Mouse (Mus musculus): ENCODE measurements around the gene Trappc12.

Gene Trappc12

DNA sequence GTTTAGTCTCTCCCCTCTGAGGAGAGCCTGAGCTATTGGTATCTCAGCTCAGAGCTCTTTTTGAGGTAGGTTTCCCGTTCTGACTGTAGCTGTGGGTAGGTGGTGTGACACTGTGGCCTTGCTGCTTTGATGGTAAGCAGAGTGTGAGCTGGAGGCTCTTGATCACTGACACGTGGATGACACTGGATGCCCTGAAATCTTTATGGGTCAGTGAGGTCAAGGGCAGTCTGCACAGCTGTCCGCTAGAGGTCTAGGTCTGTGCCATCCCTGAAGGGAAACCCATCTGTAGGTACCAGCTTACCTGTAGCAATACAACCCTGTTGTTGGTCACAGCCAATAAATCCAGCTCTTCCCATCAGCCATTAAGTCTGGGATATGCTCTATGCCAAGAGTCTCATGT is 64.5 kb downstream of the Trappc12 start:
- no peak for DNase-seq

DNA sequence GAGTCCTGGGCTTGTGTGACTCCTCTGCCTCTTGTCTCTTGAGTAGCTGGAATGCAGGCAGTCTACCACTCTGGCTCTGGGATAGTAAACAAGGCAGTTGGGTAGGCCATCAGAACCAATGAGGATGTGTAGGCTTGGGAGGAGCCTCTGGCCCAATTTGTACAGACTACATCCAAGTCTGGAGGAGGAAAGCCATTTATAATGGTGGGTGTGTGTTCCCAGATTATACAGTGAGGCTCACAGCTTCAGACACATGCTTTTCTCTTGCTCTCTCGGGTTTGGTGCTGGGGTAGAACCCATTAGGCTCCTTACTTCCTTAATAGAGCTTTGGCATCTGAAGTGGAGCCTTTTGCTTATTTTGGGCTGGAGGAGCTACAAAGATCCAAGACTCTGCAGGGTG is 65.6 kb downstream of the Trappc12 start:
- DNase-seq, result no peak

- no peak for DNase-seq
Measured at GRCm38 (mm10) chr12:28675925-28676209, 74.4 kb downstream of the Trappc12 start.

DNA sequence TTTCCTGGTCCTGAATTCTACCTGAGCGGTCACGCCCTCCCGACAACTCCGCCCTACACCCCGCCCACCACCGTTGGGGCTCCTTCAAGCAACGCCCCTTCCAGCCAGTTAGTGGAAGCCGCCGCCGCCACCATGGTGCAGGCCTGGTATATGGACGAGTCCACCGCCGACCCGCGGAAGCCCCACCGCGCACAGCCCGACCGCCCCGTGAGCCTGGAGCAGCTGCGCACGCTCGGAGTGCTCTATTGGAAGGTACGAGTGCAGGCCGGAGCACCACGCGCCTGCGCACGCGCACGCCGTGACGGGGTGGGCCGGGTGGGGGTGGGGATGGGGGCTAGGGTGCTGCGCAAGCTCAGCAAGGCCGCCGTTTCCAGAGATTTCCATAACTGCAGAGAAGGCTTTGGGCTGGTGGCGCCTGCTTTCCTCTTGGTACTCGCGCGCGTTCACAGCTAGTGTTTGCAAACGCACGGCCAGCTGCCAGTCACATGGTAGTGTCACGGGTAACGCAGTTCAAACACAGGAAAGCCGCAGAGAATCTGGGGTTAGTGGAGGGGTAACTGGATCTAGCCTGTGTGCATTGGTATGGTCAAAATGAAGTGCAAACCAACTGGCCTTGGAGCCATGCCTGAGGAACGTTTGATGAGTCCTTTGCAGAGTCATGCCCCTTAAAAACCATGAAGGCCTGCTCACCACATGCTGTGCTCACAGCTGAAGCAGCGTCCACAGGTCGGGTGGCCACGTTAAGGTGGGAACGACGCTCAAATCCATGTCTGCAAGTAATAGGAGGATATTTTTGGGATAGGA is 74.9 kb downstream of the Trappc12 start, which contains the start of gene Adi1:
TSS of gene Adi1 (plus strand) at position 111 of the 804 bp plus-strand sequence.
- peak; percentile 88 for DNase-seq

DNA sequence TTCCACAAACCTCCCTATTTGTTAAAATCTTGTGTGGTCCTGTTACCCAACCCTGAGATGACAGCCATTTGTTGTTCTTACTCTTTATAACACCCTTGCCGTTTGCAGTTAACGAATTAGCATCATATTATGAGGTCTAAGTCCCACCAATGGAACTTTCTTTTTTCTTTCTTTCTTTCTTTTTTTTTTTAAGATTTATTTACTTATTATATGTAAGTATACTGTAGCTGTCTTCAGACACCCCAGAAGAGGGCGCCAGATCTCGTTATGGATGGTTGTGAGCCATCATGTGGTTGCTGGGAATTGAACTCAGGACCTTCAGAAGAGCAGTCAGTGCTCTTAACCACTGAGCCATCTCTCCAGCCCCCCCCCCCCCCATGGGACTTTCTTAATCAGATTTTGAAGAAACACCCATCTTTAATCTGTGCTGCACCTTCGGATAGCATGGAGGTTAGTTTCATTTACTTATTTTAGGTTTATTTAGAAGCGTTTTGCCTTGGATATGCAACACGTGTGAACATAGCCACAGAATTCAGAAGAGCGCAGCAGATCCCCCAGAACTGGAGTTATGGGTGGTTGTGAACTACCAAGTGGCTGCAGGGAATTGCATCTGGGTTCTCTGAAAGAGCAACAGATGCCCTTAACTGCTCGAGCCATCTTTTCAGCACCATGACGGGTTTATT is 76.1 kb downstream of the Trappc12 start:
- no peak for DNase-seq

DNA sequence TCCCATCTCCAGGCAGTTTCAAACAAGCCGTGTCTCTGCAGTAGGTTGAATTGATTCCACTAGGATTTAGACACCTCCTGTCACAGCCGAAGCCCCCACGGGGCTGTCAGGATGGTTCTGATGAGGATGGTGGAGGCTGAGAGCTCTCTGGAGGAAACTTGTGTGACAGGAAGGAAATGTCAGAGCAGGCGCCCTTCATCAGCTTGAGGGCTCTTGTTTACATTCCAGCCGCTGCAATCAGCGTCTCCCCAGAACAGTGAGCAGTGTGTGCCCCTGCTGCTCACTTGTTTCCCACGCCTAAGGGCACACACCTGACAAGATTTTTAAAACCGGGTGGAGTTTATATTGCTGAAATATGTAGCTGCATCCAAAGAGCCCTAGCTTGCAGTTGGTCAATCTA is 83.0 kb downstream of the Trappc12 start:
- DNase-seq, result no peak

DNA sequence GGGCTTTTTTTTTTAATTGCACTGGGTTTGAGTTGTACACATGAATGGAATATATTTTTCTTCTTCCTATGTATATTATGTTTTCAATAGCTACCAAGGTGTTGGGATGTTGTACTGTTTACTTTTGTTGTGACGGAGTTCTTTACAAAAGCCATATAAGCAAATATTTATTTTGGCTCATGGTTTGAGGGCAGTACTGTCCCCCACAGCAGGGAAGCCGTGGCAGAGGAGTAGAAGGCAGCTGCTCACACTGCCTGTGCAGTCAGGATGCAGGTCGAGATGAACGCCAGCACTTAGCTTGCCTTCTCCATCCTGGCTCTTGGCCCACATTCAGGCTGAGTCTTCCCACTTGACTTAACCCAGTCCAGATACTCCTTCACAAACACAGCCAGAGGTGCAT is 83.5 kb downstream of the Trappc12 start:
- DNase-seq, result no peak

DNA sequence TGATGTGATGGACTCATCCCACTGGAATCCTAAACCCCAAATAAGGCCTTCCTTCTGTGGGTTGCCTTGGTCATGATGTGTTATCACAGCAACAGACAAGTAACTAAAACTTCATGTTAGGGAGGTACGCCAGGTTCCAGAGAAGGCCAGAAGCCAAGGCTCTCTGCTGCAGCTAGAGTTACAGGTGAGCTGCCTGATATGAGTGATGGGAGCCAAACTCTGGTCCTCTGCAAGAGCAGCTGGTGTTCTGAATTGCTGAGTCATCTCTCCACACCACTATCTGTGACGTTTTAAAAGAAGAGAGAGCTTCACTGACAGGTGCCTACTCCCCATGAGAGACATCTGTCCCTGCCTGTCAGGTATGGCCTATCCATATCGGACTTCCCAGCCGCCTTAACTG is 87.6 kb downstream of the Trappc12 start:
- no peak for DNase-seq

- DNase-seq, result peak; percentile 91 to 95
Measured at GRCm38 (mm10) chr12:28649141-28650110, 100.8 kb downstream of the Trappc12 start, which contains the start of gene Rnaseh1. Rnaseh1 (plus strand) TSS chr12:28649602.
